Mouse (Mus musculus): Measurements from ENCODE around the gene Rnft2.

DNA sequence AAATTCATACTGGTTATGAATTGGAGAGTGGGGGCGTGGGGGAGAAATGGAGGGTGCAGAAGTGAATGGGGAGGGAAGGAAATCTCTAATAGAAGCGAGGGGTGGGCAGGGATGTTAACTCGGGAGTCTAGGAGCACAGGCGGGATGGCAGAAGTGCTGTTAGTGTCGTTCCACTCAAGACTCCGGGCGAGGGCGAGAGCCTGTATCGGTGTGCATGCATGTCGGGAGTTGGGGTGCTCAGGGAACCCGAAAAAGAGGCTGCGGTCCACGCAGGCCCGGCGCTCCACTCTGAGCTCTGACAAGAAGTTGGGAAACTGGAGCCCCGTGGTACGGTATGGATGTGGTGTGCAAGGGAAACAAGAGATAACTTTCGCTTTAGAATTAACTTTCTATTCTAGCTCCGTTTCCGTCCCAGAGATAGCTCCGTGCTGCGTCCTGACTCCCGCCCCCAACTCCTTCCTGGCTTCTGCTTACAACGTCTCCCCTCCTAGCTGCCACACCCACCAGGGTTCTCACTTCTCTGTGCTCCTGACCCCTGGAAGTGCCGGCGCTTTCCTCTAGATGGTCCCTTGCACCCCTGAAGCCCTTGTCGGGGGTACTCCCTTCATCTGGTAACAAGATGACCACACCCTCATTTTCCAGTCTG, 72.7 kb downstream of the Rnft2 start:
- TF ChIP-seq CTCF (IDR thresholded peaks at IDR 0.05; ENCODE audit: borderline replicate concordance, insufficient read depth, low read depth, low read length) = no peak
- TF ChIP-seq POLR2A (IDR thresholded peaks at IDR 0.05; ENCODE audit: borderline replicate concordance, insufficient read depth, low read length) = no peak

Data from cerebellum, adult 2 months (tissue).